Mouse (Mus musculus) erythroblast, embryonic 14.5 days (primary cell): ENCODE results near the gene Arih1.

ENCODE experiments used
- GATA1 ChIP-seq: IDR thresholded peaks from 2 replicates; pipeline ENCODE4 v1.6.1; 2012; ENCODE audit warnings: low read length, inconsistent platforms, mixed read lengths
- TAL1 ChIP-seq: IDR thresholded peaks from 3 replicates; pipeline ENCODE4 v1.6.1; 2012; ENCODE audit warnings: low read length, inconsistent platforms, mixed read lengths

DNA sequence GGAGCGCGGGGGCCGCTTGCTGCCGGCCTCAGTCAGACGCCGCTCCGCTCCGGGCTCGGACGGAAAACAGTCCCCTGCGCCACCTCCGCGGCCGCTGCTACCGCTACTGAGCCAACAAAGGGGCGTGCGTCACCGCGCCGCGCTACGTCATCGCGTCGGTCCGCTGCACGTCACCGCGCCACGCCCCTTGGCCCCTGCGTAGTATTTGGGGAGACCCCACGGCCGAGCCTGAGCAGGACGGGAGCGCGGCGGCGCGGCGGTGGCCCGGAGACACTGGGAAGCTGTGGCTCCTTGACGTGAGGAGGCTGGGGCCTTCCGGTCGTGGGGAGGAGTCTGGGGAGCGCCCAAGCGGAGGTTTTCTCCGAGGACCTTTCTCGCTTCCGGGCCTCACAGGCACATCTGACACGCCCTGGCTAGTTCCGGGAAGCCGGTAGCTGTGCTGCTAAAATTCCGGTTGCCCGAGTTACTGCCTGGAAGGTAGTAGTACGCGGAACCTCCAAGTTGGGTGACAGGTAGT lies at the start of gene Arih1:
- no peak for TF ChIP-seq TAL1
- TF ChIP-seq GATA1 = no peak
